Mouse (Mus musculus) adrenal gland, postnatal 10 days (tissue): ENCODE measurements around the gene March8. TPM values are rescaled to one million over a fixed set of nuclear protein-coding genes. Genes with fewer than 3 reads are reported as not detected.
A peak's percentile ranks its signal among the peaks of the same experiment; 100 is the strongest.

Source experiments
- DNase-seq: peaks from one replicate; pipeline ENCODE4 v3.0.0; 2021; ENCODE audit warnings: mixed read lengths
- total RNA-seq, 2 experiments: library from RNA; stranded (reverse); gene quantifications; 2 replicates each; pipeline ENCODE4 v1.2.3; 2021

March8 gene
- total RNA-seq, 2 experiments from 2014 or later: 50.7 to 67.1 TPM

DNA sequence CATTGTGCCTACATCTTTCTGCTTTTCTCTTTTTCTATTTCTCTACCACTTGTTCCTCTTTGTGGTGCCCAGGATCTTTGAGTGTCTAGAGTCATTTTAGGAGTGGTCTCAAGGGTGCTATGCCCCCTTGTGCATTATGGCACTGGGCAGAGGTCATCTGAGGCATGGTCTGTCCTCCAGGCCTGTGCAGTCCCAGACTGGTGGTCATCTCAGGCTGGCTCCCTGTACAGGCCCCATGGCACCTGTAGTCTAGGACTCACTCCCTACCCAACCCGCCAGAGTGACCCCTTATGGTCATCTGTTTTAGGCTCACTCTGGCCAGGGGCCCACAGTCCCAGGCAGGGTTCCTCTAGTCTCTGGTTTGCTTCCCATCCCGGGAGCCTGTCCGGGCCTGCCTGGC is 33.7 kb downstream of the March8 start:
- no peak for DNase-seq

DNA sequence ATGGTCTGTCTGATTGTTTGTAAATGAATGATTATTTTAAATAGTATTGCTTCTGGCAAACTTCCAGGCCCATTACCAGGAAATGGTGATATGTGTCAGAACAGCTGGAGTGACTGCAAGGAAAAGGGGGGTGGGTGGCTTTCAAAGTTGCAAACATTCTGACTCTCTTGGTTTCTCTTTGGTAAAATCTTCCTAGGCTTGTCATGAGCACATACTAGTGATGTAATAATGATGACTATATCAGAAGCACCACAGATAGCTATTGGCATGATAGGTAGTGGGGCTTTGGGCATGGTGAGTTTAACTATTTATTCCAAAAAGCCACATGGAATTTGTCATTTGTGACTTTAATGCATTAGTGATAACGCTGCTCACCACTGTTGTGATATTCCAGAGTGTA is 36.3 kb downstream of the March8 start:
- DNase-seq: no peak

- DNase-seq: no peak
Observed at GRCm38 (mm10) chr6:116374618-116375017, 36.8 kb downstream of the March8 start.

DNA sequence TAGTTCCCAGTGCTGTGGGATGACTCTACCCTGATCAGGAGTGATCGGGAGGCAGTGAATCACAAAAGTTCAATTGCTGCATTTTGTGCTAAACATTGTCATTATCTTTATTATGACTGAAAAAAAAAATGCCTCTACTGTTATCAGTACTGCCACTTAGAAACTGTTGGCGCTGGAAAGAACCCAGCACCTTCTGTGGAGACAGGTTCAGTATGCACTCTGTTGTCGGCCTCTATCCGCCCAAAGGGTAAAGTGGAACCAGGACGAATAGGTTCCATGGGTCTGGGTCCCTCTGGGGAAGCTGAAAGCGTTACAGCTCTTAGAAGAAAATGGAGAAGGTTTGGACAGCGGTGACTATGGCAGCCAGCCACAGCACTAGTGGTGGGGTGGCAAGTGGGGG is 41.1 kb downstream of the March8 start:
- DNase-seq: no peak

- DNase-seq: no peak
Observed at GRCm38 (mm10) chr6:116380157-116380556, 42.3 kb downstream of the March8 start.

DNA sequence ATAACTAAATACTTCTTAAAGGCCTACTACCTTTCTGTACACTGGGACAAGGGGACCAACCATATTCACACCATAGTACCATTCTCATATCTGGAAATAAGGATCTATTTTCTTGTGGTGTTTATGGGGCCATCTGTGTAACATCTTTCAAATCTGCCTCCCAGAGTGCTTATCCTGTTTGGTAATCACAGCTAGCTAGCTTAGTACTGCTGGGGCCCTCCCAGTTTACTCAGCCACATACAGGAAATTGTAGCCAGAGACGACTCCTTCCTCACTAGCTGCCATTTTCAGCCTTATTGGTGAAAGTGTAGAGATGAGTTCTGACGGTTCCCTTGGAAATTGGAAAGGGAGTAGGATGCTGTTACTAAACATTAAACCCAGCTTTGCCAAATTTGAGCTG is 43.8 kb downstream of the March8 start:
- no peak for DNase-seq

DNA sequence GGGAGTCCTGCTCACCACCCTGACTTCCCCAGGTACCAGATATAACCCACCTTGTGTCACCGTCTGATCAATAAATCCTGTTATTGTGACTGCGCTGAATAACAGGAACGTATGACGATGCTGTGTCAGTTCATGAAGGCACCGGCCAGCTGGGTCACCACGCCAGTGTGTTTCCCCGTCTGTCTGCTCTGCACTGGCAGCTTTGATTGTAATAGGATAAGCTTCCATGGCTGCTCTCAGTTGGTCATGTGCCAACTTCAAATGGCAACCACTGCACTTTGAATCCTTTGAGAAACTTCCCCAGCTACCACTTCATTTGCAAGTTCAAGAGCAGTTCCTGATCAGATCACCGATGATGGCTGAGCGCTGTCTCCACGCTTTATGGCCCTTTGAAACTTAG is 45.8 kb downstream of the March8 start:
- DNase-seq: no peak

DNA sequence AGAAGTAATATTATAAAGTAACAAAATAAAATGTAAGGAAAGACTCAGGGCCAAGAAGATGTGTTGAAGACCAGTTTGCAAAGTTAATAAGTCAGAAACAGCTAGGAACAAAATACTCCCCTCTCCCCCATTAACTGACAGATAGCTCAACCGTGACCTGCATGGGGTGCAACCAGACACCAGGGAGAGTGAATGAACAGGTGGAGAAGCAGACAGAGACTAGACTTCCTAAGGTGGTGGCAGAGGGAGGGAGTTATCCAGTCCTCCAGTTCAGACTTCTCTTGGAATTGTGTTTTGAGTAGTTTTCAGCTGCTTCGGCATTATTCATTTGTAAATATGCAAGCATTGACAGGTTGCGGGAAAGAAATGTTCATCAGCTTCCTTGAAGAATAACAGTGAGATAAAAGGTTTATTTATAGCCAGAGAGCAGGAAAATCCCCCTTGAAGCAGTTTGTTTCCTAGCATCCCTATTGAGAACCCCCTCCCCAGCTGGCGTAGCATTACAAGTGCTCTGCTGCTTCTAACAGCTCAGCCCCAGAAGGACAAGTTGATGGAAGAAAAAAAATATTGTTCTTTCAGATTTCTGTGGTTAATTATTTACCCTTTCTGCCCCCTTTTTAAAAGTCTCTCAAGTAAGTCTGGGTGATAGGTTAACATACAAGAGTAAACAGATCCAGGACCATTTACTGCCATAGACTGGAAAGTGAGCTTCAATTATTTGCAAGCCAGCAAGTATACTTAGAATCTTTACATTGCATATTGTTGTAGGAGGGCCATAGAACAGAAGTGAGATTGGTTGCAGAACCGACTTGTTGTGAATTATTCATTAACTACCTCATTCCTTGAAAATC is 47.6 kb downstream of the March8 start:
- DNase-seq: no peak

GRCm38 (mm10) chr6:116386045-116386415 is 48.2 kb downstream of the March8 start:
- no peak for DNase-seq

- DNase-seq: no peak
Observed at GRCm38 (mm10) chr6:116386506-116386905, 48.7 kb downstream of the March8 start.

DNA sequence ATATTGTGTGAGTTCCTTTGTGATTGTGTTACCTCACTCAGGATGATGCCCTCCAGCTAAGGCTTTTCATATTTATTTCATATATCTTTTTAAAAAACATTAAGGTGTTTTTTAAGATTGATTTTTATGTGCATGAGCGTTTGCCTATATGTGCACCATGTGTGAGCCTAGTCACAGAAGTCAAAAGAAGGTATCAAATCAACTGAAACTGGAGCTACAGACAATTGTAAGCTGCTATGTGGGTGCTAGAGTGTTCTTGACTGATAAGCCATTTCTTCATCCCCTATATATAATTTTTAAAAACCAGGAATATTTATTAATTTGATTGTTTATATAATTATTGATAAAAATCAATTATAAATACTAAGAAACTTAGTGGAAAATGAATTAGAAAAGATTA is 50.2 kb downstream of the March8 start:
- DNase-seq: no peak

DNA sequence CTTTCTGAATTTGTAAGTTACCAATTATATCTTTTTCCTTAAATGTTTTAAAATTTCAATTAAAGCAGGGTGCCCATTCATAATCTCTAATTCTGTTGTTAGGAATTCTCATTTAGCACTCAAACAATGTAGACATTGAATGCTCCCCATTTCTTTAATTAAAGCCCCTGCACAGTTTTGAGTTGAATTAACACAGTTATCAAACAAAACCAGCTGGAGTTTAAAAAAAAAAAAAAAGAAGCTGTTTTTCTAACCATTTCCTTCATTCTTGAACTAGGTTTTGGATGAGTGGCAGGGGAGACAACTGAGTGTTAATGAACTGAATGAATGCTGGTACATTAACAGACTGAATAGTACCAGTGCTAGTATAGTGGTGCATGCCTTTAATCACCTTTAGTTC is 51.7 kb downstream of the March8 start:
- no peak for DNase-seq

- no peak for DNase-seq
Observed at GRCm38 (mm10) chr6:116394916-116395648, 57.3 kb downstream of the March8 start.

DNA sequence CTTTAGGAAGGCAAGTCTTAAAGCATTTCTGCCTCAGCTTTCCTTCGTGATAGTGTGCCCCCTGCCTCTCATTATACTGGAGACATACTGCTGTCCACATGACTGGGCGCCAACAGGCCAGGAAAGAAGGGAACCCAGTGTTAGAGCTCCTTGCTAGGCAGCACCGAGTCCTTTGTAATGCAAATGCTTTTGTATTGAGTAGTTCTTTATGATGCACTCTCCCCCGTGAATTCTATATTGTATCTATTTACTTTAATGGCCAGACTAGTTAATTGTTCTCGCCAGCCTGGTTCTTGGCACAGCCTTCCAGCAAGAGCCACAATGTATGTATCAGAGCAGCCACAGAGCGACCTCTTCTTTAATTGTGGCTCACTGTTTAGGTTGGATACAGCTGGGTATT is 59.8 kb downstream of the March8 start:
- no peak for DNase-seq

GRCm38 (mm10) chr6:116398136-116398535 is 60.3 kb downstream of the March8 start:
- no peak for DNase-seq

DNA sequence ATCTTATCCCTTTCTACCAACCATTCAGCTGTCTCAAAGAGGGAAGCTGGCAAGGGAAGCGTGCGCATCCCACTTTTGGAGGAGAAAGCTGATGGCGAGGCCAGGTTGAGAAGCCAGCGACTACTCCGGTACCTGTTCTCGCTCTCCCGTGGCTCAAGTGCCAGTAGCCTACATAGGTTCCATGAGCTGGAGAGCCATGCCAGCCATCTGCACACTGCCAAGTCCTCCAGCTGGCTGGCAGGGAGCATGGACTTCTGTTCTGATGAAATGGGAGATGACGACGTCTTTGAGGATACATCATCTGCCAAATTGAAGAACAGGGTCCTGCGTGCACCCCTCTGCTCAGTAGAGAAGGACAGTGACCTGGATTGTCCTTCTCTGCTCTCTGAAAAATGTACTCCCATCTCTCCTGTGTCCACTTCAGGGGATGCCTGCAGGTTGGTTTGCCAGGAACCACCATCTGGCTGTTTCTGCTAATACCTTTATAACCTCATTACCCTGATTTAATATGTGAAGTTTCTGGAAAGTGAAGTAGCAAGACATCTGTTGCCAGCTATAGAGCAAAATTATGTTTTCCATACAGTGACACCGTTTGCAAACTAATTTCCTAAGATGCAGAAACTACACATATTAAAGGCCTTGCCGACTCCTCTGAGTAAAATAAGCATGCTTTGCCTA is 64.1 kb downstream of the March8 start:
- no peak for DNase-seq

DNA sequence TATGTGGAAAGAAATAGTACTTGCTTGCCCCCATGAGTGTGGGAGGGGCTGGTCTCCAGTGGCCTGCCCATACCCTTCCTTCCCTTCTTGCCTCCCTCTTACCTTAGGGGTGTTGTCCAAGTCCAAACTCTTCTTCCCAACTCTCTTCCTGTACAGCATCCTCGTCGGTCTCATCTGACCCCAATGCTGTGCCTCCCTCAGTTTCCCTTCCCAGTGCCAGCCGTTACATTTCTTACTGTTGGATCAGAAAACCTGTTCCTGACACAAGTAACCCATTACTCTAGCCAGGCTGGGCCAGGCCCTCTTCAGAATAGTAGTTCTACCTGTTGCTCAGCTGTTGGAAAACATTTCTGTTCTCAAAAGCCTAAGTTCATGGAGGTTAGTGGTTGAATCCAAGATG is 64.6 kb downstream of the March8 start:
- no peak for DNase-seq

DNA sequence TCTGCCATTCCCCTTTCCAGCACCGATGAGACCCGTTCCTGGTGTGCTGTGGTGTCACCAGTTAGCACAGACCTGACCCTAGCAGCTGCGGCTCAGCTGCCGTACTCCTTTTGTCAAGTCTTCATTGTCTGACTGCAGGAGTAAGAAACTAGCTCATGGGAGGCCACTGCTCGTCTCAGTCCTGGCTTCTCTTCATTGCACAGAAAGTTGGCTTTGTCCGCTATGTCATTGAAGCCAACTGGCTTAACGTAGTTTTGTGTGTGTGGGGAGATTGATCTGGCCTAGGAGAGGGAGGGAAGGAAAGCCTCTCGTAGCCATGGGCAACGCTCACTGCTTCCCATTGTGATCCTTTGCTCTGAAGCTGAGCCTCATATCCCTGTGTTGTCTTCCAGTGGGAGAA is 67.4 kb downstream of the March8 start:
- DNase-seq: no peak

- no peak for DNase-seq
Observed at GRCm38 (mm10) chr6:116405715-116406114, 67.9 kb downstream of the March8 start.

GRCm38 (mm10) chr6:116406152-116406551 is 68.3 kb downstream of the March8 start:
- no peak for DNase-seq

GRCm38 (mm10) chr6:116406680-116407079 is 68.9 kb downstream of the March8 start:
- DNase-seq: peak; percentile 20

GRCm38 (mm10) chr6:116407216-116407615 is 69.4 kb downstream of the March8 start:
- DNase-seq: no peak

DNA sequence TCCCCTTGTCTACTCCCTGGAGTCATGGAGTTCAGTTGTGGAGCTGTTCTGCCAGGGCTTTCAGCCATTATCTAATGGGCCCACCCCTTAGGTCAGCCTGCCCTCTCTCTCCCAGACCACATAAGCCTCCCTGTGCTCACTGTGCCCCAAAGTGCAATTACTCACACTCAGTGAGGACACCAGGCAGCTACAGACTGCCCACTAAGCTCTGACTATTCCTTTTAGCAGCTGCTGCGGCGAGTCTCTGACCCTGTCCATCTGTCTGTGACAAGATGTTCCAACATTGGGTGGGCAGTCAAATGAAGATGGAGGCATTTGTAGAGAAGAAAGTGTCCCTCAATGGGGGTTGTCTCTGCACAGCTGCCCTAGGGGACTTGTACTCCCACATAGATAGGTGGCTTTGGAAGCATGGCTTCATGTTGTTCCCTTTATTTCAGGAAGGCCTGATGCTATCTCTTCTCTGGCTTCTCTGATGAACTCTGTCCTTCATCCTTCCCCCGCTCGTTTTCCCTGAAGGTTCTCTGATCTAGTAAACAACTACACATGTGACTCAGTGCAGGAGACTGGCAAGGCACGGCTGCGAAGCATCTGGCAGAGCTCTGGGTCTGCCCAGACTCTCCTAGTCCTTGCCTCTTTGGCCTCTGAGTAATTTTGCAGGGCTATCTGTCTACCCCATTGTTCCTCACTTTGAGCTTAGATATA is 70.3 kb downstream of the March8 start:
- DNase-seq: peak; percentile 44
